In genomic region chr14:22371136-22371535, GRCm38 (mm10) we compare ENCODE assay signal across 32 mouse cellular contexts.
DNase-seq lines count a peak whose midpoint lies in the region; ATAC-seq and TF ChIP-seq lines count a peak whose summit lies in the region.
"Had no signal": no experiment of that assay in that cellular context is flagged by ENCODE, and none has a peak within 500 bp of the region (broad histone marks: within the 10 kb centered on the region; RNA-seq: fewer than 3 reads in every experiment).

No protein-coding gene starts in this region.

- H3K27me3 ChIP-seq in kidney, embryonic 15.5 days, result peaks cover 17% of the 10 kb centered on the region
- H3K27me3 ChIP-seq in intestine, embryonic 16.5 days (replicated peaks; ENCODE audit: control insufficient read depth, insufficient read depth, low read length), result no peaks in the 10 kb centered on the region
- H3K27me3 ChIP-seq in stomach, postnatal 0 days (ENCODE audit: control insufficient read depth, insufficient read depth, low read length), result no peaks in the 10 kb centered on the region
- H3K27me3 ChIP-seq: CH12.LX; embryonic facial prominence, embryonic 12.5 days; limb, embryonic 13.5 days; liver, embryonic 12.5 days; Patski had no signal

- H3K9me3 ChIP-seq in kidney, embryonic 15.5 days (replicated peaks), result no peaks in the 10 kb centered on the region
- H3K9me3 ChIP-seq in intestine, embryonic 16.5 days (ENCODE audit: control insufficient read depth, low read length), result 0 out of 2 replicates have a peak, but pooled peaks cover 4% of the 10 kb centered on the region
- no peaks in the 10 kb centered on the region for H3K9me3 ChIP-seq in stomach, postnatal 0 days (ENCODE audit: control insufficient read depth, low read length)
- H3K9me3 ChIP-seq: embryonic facial prominence, embryonic 12.5 days; forebrain, embryonic 12.5 days; heart, embryonic 10.5 days; liver, embryonic 12.5 days; midbrain, embryonic 10.5 days had no signal

- WGBS in kidney, embryonic 15.5 days, result 31% methylated on average over 8 of the region's 8 CpGs
- WGBS in intestine, embryonic 16.5 days, result 40% methylated on average over 8 of the region's 8 CpGs
- WGBS in stomach, postnatal 0 days, result 34% methylated on average over 8 of the region's 8 CpGs

- no peak for ATAC-seq in kidney, embryonic 15.5 days (replicated peaks; ENCODE audit: low FRiP score)
- peak; percentile 53; the same call in 1 of the 2 replicates for ATAC-seq in intestine, embryonic 16.5 days
- ATAC-seq in stomach, postnatal 0 days (ENCODE audit: low FRiP score, low TSS enrichment), result peak; percentile 26; the same call in 1 of the 2 replicates
- ATAC-seq: liver, embryonic 12.5 days; midbrain, embryonic 16.5 days; Patski had no signal

- H3K36me3 ChIP-seq in kidney, embryonic 15.5 days, result no peaks in the 10 kb centered on the region
- H3K36me3 ChIP-seq in intestine, embryonic 16.5 days (ENCODE audit: control insufficient read depth, insufficient read depth, low read length), result no peaks in the 10 kb centered on the region
- H3K36me3 ChIP-seq in stomach, postnatal 0 days (ENCODE audit: control insufficient read depth, insufficient read depth, low read length), result no peaks in the 10 kb centered on the region
- H3K36me3 ChIP-seq: embryonic facial prominence, embryonic 12.5 days; forebrain, embryonic 12.5 days; G1E; heart, embryonic 10.5 days; limb, embryonic 13.5 days; liver, embryonic 12.5 days; midbrain, embryonic 10.5 days had no signal

- TF ChIP-seq EP300 in stomach, postnatal 0 days (optimal IDR thresholded peaks at IDR 0.05), result no peak

- H3K27ac ChIP-seq in kidney, embryonic 15.5 days, result no peak overlapping the region
- H3K27ac ChIP-seq in intestine, embryonic 16.5 days (ENCODE audit: low read length), result no peak overlapping the region
- no peak overlapping the region for H3K27ac ChIP-seq in stomach, postnatal 0 days (replicated peaks)
- H3K27ac ChIP-seq: embryonic facial prominence, embryonic 12.5 days; forebrain, embryonic 12.5 days; gastrocnemius, adult 2 months; heart, embryonic 10.5 days; hindbrain, embryonic 14.5 days; limb, embryonic 13.5 days; liver, embryonic 12.5 days; macrophage; midbrain, embryonic 10.5 days had no signal

- DNase-seq in kidney, postnatal 10 days, result peak; percentile 16
- peak; percentile 4 for DNase-seq in lung, postnatal 10 days
- DNase-seq in lung, postnatal 36 days, result no peak
- DNase-seq in stomach, postnatal 0 days (ENCODE audit: low spot score), result no peak
- DNase-seq in cerebellum, adult 18-20 months, result no peak
- no peak for DNase-seq in thymus, postnatal 4 days
- DNase-seq: adrenal gland, postnatal 36 days; B cell, adult 2 months; cerebellum, adult 11 months; cerebellum, postnatal 25 days; gastrocnemius, adult 2 months; heart, postnatal 4 days; kidney, adult 11 months; kidney, postnatal 14 days; layer of hippocampus, postnatal 36 days; thymus, adult 2 months had no signal

- TF ChIP-seq CTCF in stomach, postnatal 0 days (IDR thresholded peaks at IDR 0.05; ENCODE audit: low read depth), result no peak

- H3K4me2 ChIP-seq in kidney, embryonic 15.5 days, result no peak overlapping the region
- H3K4me2 ChIP-seq in intestine, embryonic 16.5 days (ENCODE audit: low read depth, low read length), result no peak overlapping the region
- H3K4me2 ChIP-seq in stomach, postnatal 0 days (replicated peaks; ENCODE audit: low read depth), result no peak overlapping the region
- H3K4me2 ChIP-seq: embryonic facial prominence, embryonic 12.5 days; forebrain, embryonic 12.5 days; hindbrain, embryonic 14.5 days; limb, embryonic 13.5 days; liver, embryonic 12.5 days had no signal

- peaks cover 7% of the 10 kb centered on the region; the same call in 1 of the 2 replicates for H3K4me1 ChIP-seq in kidney, embryonic 15.5 days
- no peaks in the 10 kb centered on the region for H3K4me1 ChIP-seq in intestine, embryonic 16.5 days (ENCODE audit: control insufficient read depth, insufficient read depth, low read length)
- no peaks in the 10 kb centered on the region for H3K4me1 ChIP-seq in stomach, postnatal 0 days (replicated peaks; ENCODE audit: control insufficient read depth, insufficient read depth)
- H3K4me1 ChIP-seq: forebrain, embryonic 12.5 days; liver, embryonic 12.5 days; midbrain, embryonic 10.5 days had no signal

- no peak overlapping the region for H3K4me3 ChIP-seq in kidney, embryonic 15.5 days (replicated peaks)
- H3K4me3 ChIP-seq in intestine, embryonic 16.5 days (ENCODE audit: low read length), result no peak overlapping the region
- no peak overlapping the region for H3K4me3 ChIP-seq in stomach, postnatal 0 days (ENCODE audit: low read depth, low read length)
- H3K4me3 ChIP-seq: embryonic facial prominence, embryonic 12.5 days; erythroblast, embryonic 14.5 days; forebrain, embryonic 12.5 days; gastrocnemius, adult 2 months; heart, embryonic 10.5 days; limb, embryonic 13.5 days; liver, embryonic 12.5 days; midbrain, embryonic 10.5 days; myocyte had no signal

- no peak overlapping the region for H3K9ac ChIP-seq in kidney, embryonic 15.5 days
- no peak overlapping the region for H3K9ac ChIP-seq in intestine, embryonic 16.5 days (ENCODE audit: low read depth, low read length)
- no peak overlapping the region for H3K9ac ChIP-seq in stomach, postnatal 0 days (ENCODE audit: low read length)
- H3K9ac ChIP-seq: embryonic facial prominence, embryonic 12.5 days; forebrain, embryonic 12.5 days; hindbrain, embryonic 14.5 days; limb, embryonic 13.5 days; liver, embryonic 12.5 days had no signal

Comparison
In these comparisons a context has a peak if more than half of its experiments do, and no peak if none do; other contexts are left out.
1. DNase-seq: peak in kidney, postnatal 10 days (single experiment) and lung, postnatal 10 days (single experiment); none in lung, postnatal 36 days (single experiment), stomach, postnatal 0 days (single experiment), cerebellum, adult 18-20 months (0 of 2) and thymus, postnatal 4 days (single experiment).